Mouse (Mus musculus): ENCODE results near the gene Tm6sf1. TPM values are rescaled to one million over a fixed set of nuclear protein-coding genes. Genes with fewer than 3 reads are reported as not detected.

The Tm6sf1 gene
- 6.6 TPM for polyA plus RNA-seq (2014; fragmentation: Illumina TruSeq; extraction: RNeasy Lipid Tissue Mini Kit (QIAGEN cat#74804); ENCODE audit: low read depth, low replicate concordance)

DNA sequence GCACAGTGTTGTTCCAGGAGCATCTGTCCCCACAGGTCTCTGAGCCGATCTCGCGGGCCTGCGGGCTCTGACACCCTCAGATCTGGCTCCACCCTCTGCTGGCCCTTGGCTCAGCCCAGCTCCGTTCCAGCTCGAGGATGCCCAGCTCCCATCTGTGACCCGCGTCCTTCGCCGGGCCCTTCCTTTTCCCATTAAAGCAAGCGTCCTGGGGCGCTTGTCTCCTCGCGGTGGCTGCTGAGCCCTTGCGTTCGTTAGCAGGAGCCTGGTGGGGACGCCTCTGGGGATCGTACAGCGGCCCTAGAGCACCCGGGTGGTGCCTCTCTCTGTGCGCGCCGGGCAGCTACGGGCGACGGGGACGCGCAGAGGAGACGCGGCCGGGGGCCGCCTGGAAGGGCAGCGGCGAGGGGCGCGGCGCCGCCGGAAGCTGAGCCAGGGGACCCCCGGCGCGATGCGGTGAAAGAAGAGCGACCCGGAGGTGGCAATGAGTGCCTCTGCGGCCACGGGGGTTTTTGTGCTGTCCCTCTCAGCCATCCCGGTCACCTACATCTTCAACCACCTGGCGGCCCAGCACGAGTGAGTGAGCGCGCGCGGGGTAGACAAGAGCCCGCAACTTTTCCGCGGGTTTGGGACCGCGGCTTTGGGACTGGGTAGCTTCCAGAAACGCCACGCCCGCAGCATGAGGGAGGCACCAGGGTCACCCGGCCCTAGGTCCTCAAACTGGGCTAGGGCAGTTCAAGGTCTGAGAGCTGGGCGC, at the start of gene Tm6sf1:
Gene Tm6sf1, plus strand, starts transcription at position 34 of the 754 bp plus-strand sequence.

GRCm38 (mm10) chr7:81829379-81829894, 29.4 kb upstream of the Tm6sf1 start, which contains the start of gene Btbd1:
Gene Btbd1, minus strand, starts transcription at chr7:81829431.

DNA sequence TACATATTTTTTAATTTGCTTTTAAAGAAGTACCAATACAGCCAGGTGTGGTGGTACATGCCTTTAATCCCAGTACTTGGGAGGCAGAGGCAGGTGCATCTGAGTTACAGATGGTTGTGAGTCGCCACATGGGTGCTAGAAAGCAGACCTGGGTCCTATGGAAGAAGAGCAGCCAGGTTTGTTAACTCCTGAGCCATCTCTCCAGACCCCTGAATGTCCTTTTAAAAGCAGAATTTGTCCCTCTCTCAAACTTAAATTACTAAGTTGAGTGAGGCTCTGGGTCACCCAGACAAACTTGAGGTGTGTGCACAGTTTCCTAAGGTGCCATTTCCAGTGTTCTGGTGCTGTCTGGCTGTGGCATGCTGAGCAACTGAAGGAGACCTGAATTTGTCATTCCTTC, 3.1 kb upstream of the Tm6sf1 start, which contains the start of gene Gm10160:
Gene Gm10160, minus strand, starts transcription at position 101 of the 400 bp plus-strand sequence.

Other genes starting within 250 kb of the Tm6sf1 start
- gene Homer2, start 151.5 kb upstream of the Tm6sf1 start, polyA plus RNA-seq (2014; fragmentation: Illumina TruSeq; extraction: RNeasy Lipid Tissue Mini Kit (QIAGEN cat#74804); ENCODE audit: low read depth, low replicate concordance): 0.50 TPM
- gene Ramac, start 96.1 kb upstream of the Tm6sf1 start, polyA plus RNA-seq (2014; fragmentation: Illumina TruSeq; extraction: RNeasy Lipid Tissue Mini Kit (QIAGEN cat#74804); ENCODE audit: low read depth, low replicate concordance): 93.6 TPM
- 4.5 TPM for gene 3110040N11Rik, start 69.5 kb upstream of the Tm6sf1 start, polyA plus RNA-seq (2014; fragmentation: Illumina TruSeq; extraction: RNeasy Lipid Tissue Mini Kit (QIAGEN cat#74804); ENCODE audit: low read depth, low replicate concordance)
- 1,244 TPM for gene Btbd1, start 29.6 kb upstream of the Tm6sf1 start, polyA plus RNA-seq (2014; fragmentation: Illumina TruSeq; extraction: RNeasy Lipid Tissue Mini Kit (QIAGEN cat#74804); ENCODE audit: low read depth, low replicate concordance)
- not detected for gene Gm10160, start 3.2 kb upstream of the Tm6sf1 start, polyA plus RNA-seq (2014; fragmentation: Illumina TruSeq; extraction: RNeasy Lipid Tissue Mini Kit (QIAGEN cat#74804); ENCODE audit: low read depth, low replicate concordance)
- gene Hdgfl3, start 75.5 kb downstream of the Tm6sf1 start, polyA plus RNA-seq (2014; fragmentation: Illumina TruSeq; extraction: RNeasy Lipid Tissue Mini Kit (QIAGEN cat#74804); ENCODE audit: low read depth, low replicate concordance): 33.6 TPM
- gene Bnc1, start 133.3 kb downstream of the Tm6sf1 start, polyA plus RNA-seq (2014; fragmentation: Illumina TruSeq; extraction: RNeasy Lipid Tissue Mini Kit (QIAGEN cat#74804); ENCODE audit: low read depth, low replicate concordance): 1.1 TPM